Mouse (Mus musculus) T-cell, adult 2 months (primary cell): ENCODE measurements around the gene Gm17359.

Source experiments
- DNase-seq: peaks from one replicate; pipeline ENCODE4 v3.0.0; 2022; ENCODE audit warnings: low spot score

Gene Gm17359

DNA sequence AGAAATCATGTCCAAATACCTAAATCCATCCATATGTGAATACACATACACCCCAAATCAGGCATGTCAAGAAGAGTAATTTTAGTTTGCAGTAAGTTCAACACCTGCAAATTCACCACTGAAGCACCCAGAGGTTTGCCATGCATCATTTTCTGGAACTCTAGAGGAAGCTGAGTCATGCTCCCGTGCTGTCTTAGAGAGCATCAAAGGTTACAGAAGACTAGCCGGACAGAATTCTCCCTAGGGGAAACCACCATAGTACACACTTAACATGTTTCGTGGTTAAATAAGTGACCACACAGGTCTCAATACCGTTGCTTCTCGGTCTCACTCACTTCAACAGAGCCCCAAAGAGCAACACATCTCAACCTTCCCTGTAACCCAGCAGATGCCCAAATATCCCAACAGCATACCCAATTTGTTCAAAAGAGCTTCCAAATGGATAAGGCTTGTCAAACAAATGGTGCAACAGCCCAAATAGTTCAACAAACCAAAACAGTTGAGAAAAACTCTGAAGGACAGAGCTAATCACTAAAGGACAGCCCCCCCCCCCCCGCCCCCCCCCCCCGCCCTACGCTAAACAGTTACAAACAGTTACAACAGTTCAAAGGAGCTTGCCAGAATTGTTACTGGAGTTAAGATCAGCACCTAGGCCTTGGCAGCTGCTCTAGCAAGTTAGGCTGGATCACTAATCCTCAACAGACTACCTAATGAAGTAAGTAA is at the start of gene Gm17359:
TSS of gene Gm17359 (plus strand) at position 618 of the 723 bp plus-strand sequence.
- no peak for DNase-seq

GRCm38 (mm10) chr3:79287108-79287576 is 49.3 kb upstream of the Gm17359 start:
- peak; percentile 96 for DNase-seq

- no peak for DNase-seq
Observed at GRCm38 (mm10) chr3:79287699-79288458, 48.6 kb upstream of the Gm17359 start.

DNA sequence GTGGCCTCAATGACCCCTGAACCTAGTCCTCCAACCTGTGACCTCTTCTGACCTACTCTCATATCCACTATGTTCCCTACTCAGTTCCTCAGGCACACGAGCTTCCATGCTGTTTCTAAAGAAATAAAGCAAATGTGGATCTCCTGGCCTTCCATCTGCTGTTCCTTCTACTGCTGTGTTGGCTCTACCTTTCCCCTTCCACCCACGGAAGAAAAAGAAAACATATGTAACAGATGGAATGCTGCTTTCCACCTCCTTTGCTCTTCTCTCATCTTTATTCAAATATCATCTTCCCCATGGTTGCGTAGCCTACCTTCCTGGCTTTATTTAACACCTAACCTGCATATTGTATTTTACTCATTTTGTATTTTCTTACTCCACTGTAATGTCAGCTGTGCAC is 47.4 kb upstream of the Gm17359 start:
- DNase-seq, result no peak

- DNase-seq, result no peak
Observed at GRCm38 (mm10) chr3:79293023-79293422, 43.4 kb upstream of the Gm17359 start.

- no peak for DNase-seq
Observed at GRCm38 (mm10) chr3:79294701-79295100, 41.8 kb upstream of the Gm17359 start.

DNA sequence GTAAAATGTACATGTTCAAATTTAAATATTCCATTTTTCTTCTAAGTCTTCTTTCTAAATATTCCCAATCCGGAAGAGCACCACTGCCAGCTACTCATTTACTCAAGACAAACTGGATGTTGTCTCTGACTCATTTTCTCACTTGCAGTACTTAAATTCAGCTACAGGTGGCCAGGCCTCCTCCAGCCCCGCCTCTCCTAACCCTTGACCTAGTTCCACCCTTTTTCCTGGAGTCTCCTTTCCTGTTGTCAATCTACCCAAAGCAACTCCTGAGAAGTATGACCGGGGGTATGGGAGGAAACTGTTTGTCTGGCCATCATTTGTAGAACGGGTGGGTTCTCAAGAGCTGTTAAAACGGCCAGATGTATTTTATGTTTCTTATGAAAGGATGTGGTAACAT is 40.4 kb upstream of the Gm17359 start:
- no peak for DNase-seq

DNA sequence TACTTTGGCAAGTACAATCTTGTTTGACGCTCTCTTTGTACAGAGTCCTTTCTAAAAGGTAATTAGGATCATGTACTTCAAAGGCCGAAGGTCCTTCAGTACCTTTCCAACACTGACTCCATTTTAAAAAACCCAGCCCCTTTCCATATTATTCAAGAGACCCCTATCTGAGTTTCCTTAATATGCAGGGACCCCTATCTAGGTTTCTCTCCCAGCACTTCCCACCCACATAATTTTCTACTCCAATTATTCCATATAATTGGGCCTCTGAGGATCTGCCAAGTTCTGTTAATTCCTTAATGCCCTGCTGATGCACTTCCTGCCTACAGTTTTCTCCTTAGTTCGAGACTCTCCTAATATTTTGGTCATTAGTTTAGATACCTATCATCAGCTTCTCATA is 39.9 kb upstream of the Gm17359 start:
- DNase-seq, result no peak

GRCm38 (mm10) chr3:79297281-79297680 is 39.2 kb upstream of the Gm17359 start:
- DNase-seq, result no peak

- no peak for DNase-seq
Observed at GRCm38 (mm10) chr3:79299401-79299800, 37.1 kb upstream of the Gm17359 start.

- no peak for DNase-seq
Observed at GRCm38 (mm10) chr3:79308605-79309004, 27.9 kb upstream of the Gm17359 start.

DNA sequence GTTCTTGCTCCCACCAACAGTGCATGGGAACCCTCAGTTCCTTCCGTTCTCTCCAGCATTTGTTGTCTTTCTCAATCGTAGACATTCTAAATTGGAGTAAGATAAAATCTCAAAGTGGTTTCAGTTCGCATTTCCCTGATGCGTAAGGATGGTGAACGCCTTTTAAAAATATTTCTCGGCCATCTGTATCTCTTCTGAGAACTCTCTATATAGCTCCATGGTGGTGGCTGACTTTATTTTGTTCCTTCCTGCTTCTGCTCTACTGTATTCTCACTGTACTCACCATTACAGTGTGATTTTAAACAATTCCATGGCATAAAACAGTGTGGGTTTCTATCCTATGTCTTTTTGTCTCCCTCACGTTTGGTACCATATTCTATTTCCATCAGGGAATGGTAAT is 26.3 kb upstream of the Gm17359 start:
- no peak for DNase-seq

- DNase-seq, result no peak
Observed at GRCm38 (mm10) chr3:79311895-79312294, 24.6 kb upstream of the Gm17359 start.

GRCm38 (mm10) chr3:79314006-79314698 is 22.3 kb upstream of the Gm17359 start:
- no peak for DNase-seq

DNA sequence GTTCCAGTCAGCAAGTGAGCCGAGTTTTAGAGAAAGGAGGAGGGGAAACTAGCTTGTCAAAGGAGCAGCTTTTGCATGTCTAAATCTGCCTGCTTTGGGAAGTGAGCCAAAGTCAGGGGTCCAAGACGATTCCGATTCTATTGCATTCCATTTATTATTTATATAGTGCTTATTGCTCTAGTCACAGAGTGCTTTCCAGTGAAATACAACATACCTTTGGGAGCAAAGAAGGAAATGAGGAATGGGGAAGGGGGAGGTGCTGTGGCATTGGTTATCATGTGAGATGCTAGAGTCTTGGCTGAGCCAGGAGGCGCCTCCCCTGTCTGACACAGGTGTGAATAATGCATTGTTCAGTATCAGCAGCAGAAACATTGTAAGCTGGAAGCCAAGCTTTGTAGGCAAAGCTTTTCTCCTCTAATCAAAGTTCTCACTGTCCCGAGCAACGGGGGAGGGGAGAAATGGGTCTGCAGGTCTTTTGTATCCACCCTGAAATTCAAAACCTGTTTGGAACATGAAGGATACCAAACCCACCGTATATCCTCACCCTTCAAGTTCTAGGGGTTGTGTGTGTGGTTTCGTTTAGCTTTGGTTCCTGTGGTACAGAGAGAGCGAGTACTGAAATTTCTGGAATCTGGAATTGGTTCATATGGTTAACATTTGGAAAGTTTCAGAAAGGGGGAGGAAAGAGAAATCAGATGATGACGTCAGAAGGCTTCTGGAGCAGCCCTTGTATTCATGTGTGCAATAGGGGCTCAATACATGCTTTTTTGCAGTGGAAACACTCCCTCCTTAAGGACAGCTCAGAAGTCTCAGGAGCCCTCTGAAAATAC is 11.5 kb upstream of the Gm17359 start:
- DNase-seq, result no peak

DNA sequence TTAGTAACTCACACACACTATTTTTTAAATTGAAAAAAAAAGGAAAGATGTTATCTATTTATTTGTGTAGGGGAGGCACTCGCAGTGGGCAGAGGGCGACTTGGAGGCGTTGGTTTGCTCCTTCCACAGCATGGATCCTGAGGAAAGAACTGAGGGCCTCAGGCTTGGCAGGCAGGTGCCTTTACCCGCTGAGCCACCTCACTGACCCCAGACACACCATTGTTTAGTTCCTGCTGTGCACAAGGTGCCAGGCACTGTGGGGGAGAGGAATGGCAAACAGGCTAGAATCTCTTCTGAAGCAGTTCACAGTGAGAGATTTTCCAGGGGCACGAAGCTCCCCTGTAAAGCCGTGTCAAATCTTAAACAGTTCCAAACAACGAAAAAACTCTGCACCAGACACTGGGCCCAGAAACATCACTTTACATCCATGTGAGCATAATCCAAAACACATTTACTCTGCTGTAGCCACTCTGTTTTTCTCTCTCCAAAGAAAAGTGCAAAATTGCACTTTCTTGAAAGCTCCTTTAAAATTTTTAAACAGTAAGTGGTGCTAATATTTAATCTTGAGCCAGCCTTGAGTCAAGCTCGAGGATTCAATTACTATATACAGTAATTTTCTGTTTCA is 6.7 kb upstream of the Gm17359 start:
- no peak for DNase-seq

DNA sequence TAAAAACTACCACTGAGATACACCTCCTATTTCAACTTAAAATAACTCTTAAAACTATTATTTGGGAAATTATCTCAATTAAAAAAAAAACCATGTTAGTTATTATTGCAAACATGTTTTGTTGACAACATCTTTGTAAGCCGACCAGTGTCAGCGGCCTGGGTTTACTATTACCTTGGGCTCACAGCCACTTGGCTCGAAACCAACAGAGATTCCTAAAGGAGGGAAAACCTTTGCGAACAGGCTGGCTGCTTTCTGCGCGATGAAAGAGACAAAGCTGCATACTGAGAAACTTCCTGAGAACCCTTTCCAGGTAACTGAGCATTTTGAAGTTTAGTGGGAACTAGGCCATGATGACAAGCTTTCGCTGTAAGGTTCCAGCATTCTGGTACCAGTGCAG is 3.4 kb upstream of the Gm17359 start:
- DNase-seq, result no peak

- DNase-seq, result no peak
Observed at GRCm38 (mm10) chr3:79333643-79334200, 2.7 kb upstream of the Gm17359 start.

- no peak for DNase-seq
Observed at GRCm38 (mm10) chr3:79340737-79341136, 4.3 kb downstream of the Gm17359 start.

GRCm38 (mm10) chr3:79342961-79343735 is 6.7 kb downstream of the Gm17359 start:
- DNase-seq, result no peak
